Mouse (Mus musculus) left cerebral cortex, postnatal 14 days (tissue): ENCODE measurements around the gene Myo18a. TPM values are rescaled to one million over a fixed set of nuclear protein-coding genes. Genes with fewer than 3 reads are reported as not detected.

ENCODE experiments used
- DNase-seq, 2 experiments: peaks; one replicate each; pipeline ENCODE4 v3.0.0; 2021 to 2022; ENCODE audit warnings: low spot score in 2 of 2, mixed read lengths in 1 of 2
- intact Hi-C: fragments of 180-260 bp; cut with DNase I; formaldehyde crosslinking; loops from one replicate; pipeline ENCODE4 v1.15.1; 2025
- total RNA-seq, 2 experiments: library from RNA; stranded (reverse); gene quantifications; 2 replicates each; pipeline ENCODE4 v1.2.3; 2021

Myo18a gene
- total RNA-seq, 2 experiments from 2014 or later: 151 to 169 TPM

DNA sequence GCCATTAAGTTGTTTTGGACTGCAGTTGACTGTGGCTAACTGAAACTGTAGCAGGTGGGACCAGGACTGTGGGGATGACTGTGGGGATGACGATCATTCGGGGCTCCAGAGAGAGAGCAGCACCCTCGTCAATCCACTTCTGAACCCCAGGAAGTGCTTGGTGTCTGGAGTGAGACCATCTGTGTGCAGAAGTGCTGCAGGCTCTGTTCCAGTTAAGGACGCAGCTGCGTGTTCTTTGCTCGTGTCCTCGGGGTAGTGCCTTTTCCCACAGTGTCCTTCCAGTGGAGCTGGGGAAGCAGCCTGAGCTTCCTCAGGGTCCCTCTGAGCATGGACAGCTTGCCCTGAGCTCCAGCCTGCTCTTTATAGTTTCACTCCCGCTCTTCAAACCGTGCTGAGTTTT lies 27.2 kb downstream of the Myo18a start:
- DNase-seq: no peak
- intact Hi-C loops: loop anchor here (5.0 kb wide), 2 partner anchors 53 to 103 kb away; partner anchors contain the start of gene Nufip2

DNA sequence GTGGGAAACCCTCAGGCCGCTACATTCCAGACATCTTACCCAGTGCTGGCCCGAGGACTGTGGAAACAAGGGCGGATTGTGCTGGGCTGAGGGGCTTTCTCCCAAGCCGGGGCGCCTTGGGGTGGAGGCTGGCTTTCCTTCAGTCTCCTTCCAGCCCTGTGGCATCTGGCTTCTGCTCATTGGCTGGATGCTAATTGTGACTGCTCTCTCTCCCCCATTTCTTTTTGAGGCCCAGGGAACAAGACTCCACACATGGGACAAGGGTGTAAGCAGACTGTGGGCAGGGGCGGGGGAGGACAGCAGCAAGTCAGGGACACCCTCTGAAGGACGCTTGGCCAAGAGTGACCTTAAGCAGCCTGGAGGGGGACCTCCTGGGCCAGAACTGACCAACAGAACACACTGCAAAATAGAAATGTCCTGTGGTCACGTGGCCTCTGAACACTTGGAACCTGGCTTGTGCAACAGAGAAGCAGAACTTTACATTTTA lies 28.2 kb downstream of the Myo18a start:
- intact Hi-C loops: loop anchor here (5.0 kb wide), 2 partner anchors 54 to 104 kb away; partner anchors contain the start of gene Nufip2
- no peak for DNase-seq

GRCm38 (mm10) chr11:77791752-77792565 lies 28.9 kb downstream of the Myo18a start:
- no peak for DNase-seq
- intact Hi-C loops: loop anchor here (5.0 kb wide), 2 partner anchors 55 to 105 kb away; partner anchors contain the start of gene Nufip2

DNA sequence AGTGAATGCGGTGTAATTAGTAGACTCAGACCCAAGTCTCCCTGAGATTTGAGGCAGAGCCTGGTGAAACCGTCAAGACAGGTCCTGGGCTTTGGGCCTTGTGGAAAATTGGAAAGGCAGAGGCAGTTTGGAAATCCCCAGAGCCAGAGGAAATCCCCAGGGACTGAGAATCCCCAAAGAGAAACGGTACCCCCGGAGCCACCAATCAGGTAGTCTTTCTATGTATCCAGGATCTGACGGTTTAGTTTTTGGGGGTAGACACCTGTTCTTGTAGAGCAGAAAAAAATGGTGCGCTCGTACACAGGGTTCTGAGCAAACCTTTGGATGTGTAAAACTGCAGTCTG lies 29.5 kb downstream of the Myo18a start:
- no peak for DNase-seq
- intact Hi-C loops: loop anchor here (5.0 kb wide), 2 partner anchors 55 to 105 kb away; partner anchors contain the start of gene Nufip2

DNA sequence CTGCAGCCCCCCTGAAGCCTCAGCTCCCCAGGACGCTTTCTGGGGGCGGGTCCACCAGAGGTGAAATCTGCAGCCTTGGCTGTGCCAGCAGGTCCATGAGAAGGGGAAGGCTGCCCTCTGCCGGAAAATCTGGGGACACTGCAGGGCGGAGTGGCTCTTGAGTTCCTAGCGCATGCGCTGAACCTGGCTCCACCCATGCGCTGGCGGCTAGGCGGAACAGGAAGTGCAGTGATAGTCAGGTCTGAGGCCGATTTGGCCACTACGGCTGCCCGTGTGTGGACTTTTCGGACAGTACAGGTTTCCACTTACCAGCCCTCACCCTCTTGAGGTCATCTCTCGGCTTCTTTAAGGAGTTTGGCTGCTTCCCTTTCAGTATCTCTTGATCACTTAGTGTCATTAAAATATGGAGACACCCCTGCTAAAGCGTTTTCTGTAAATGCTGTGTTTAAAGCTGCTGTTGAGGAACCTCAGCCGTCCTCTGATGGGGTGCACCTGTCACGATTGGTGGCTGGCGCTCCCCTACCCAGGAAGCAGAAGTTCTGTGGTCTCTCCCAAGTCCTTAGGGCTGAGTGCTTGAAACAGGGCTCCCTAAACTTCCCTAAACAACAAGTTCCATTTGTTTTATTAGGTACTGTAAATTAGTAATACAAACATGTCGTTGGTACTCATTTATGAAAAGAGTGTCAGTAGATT lies 30.3 kb downstream of the Myo18a start:
- intact Hi-C loops: loop anchor here (1.0 to 5.0 kb wide), 3 partner anchors 30 to 106 kb away; partner anchors contain the start of genes Myo18a and Nufip2
- DNase-seq: peak; percentile 97

DNA sequence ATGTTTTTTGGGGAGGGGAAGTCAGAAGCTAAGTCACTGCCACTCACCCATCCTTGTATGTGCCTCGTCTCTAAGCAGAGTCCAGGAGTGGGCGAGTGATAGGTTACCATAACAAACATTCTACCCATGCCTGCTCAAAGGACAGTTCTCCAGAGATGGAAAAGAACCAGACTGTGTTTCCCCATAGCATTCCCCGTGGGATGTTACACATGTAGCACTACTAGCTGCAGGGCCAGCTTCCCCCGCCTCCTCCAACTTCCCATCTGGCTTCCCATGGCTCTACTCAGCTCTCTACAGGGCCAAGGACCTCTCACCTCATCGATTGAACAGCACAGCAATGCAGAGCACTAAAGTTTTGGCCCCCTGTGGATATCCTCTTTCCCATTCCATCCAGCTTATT lies 32.2 kb downstream of the Myo18a start:
- DNase-seq: no peak
- intact Hi-C loops: no loop called here

DNA sequence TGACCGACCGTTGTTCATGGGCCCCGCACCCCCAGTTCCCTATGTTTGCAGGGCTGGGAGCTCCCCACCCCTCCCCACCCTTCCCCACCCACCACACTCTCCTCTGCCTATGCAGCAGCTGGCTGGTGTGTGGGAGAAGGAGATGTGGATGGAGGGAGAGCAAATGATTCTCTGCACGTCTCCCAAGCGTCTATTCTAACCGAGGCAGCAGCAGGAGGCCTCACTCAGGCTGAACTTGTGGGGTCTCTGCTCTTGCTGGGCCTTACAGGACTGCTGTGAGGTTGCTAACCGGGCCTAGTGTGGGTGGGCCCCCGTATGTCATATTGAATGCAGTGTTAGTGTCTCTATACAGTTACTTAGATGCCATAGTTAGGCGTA lies 37.4 kb downstream of the Myo18a start:
- intact Hi-C loops: no loop called here
- no peak for DNase-seq

GRCm38 (mm10) chr11:77800869-77801701 lies 38.0 kb downstream of the Myo18a start:
- peak in 1 of 2 experiments; percentile 61 for DNase-seq
- intact Hi-C loops: no loop called here

DNA sequence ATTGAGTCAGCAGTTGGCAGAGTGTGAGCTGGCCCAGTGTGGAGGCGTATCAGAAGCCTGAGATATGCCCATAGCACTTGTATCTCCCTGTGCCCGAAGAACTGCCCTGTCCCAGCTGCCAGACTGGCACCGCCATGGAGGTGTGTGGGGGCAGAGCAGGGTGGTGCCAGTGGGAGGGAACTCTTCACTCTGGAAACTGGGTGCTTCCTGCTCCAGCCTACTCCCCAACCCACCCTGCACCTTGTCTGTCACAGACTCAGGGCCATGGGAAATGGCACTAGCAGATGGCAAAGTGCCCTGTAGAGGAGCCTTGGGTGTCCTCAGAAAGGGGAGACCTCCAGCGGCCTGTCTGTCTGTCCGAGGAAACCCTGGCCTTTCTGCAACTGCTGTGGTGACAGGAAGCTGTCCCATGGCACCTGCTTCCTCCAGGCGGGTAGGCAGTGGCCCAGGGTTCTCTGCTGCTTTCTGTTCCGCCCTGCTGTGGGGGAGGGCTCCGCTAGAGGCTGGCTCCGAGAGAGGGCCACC lies 39.4 kb downstream of the Myo18a start:
- DNase-seq: no peak
- intact Hi-C loops: no loop called here

DNA sequence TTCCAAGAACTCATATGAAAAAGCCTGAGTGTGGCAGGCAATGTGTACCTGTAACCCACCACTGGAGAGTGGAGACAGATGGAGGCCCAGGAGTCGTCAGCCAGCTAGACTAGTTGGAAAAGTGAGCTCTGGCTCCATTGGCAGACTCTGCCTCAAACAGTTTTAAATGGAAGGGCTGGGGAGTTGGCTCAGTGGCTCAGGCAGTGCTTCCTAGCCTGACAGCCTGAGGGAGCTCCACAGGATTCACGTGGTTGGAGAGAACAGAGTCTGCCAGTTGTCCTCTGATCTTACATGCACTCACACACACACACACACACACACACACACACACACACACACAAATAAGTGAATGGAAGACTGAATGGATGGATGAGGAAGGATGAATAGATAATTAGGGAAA lies 43.2 kb downstream of the Myo18a start:
- intact Hi-C loops: no loop called here
- DNase-seq: no peak

GRCm38 (mm10) chr11:77806855-77807254 lies 43.8 kb downstream of the Myo18a start:
- intact Hi-C loops: no loop called here

GRCm38 (mm10) chr11:77808051-77808465 lies 45.0 kb downstream of the Myo18a start:
- DNase-seq: no peak
- intact Hi-C loops: no loop called here

More at GRCm38 (mm10) chr11:77806855-77807254, 43.8 kb downstream of the Myo18a start:
- DNase-seq: no peak

- DNase-seq: no peak
- intact Hi-C loops: no loop called here
These were observed 46.2 kb downstream of the Myo18a start for GRCm38 (mm10) chr11:77809215-77809614.

- DNase-seq: no peak
- intact Hi-C loops: no loop called here
These were observed 47.0 kb downstream of the Myo18a start for GRCm38 (mm10) chr11:77810018-77810417.

- DNase-seq: no peak
- intact Hi-C loops: no loop called here
These were observed 50.9 kb downstream of the Myo18a start for GRCm38 (mm10) chr11:77813969-77814368.

- intact Hi-C loops: no loop called here
- peak in 1 of 2 experiments; percentile 41 for DNase-seq
These were observed 53.0 kb downstream of the Myo18a start for GRCm38 (mm10) chr11:77816003-77816402.

DNA sequence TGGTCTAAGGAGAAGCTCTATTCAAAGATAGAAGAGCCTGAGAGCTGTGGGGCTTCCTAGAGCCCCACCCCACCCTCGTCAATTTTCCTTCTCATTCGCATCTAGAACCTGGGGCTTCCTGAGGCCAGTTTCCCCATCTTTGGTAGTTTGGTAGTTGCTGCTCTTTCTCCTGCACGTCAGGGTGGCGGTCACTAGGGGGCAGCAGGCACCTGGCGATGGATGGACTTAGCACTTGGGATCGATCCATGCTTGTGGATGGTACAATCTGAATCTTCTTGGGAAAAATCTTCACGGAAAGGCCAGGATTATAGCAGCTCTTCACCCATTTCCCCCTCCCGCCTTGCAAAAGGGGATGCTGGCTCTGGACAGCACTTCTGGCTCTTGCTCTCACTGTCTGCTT lies 58.6 kb downstream of the Myo18a start:
- intact Hi-C loops: no loop called here
- peak in 1 of 2 experiments; percentile 50 for DNase-seq

GRCm38 (mm10) chr11:77822781-77823180 lies 59.7 kb downstream of the Myo18a start:
- intact Hi-C loops: no loop called here
- peak; percentile 66 to 75 for DNase-seq

DNA sequence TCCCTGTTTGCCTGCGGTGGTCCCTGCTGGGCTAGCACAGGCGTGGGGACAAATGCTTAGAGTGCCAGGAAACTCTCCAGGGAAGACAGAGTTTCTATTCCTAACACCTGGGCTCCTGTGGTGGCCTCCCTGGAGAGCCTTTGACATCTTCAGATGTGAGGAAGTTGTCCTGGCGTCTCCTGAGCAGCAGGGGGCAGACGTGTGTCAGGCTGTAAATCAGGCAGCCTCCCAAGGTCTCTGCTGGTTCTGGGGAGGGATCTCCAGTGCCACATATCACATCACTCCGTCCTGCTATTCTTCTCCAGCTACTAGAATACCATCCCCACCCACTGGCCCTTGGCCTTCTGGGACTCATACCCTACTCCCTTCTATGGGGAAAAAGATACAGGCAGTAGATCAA lies 62.8 kb downstream of the Myo18a start:
- intact Hi-C loops: loop anchor here (2.0 kb wide), 1 partner anchor 141 kb away; no protein-coding TSS in a partner anchor
- DNase-seq: peak; percentile 78 to 80
